Mouse (Mus musculus) thymus, postnatal 25 days (tissue): ENCODE results near the gene Thap7.
"Not testable (repeated sequence)": the region's sequence is repeated elsewhere in the genome, so short reads cannot be mapped to it uniquely, and the experiment has no call there.

ENCODE experiments used
- DNase-seq: peaks from one replicate; pipeline ENCODE4 v3.0.0; 2022

The Thap7 gene

GRCm38 (mm10) chr16:17530640-17531288 is at the start of gene Thap7:
Gene Thap7 (minus strand): TSS chr16:17531136.
- peak; percentile 98 for DNase-seq

- no peak for DNase-seq
Measured at GRCm38 (mm10) chr16:17576825-17577215, 45.9 kb upstream of the Thap7 start.

DNA sequence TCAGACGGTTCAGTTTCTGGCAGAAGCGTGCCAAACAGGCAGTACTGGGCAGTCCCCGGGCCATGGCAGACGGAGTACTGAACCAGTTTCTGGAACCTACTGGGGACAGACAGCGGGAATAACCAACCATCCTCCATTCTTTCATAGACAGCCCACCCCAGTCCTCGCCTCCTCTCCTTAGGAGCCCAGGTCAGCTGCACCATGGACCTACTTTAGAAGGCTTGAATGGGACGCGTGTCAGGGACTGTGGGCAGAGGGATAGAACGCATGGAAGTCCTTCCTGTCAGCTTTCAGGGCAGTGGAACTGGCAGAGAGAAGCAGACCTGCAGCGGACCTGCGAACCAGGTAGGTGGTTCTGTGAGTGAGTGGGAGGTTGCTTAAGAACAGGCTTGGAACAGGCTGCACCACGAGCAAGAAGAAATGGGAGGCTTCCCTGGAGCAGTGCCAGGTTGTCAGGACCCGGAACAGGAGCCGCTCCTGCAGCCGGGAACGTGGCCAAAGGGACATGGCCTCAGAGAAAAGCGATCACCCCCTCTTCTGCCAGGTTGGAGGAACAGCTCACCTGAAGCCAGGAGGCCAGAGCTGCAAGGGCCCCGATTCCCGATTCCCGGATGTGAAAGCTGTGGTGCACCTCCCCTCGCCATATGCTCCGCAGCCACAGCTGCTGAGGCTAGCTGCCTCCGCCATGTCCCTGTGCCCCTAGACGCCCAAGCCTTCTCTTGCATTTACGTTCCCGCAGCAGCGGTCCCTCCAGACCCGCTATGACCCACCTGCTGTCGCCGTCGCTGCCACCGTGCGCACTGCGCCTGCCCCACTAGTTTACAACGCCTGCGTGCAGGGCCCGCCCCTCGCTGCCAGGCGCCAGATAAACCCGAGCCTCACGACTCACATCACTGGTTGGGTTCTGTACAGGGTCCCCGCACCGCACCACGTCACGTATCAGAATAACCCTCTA is 45.2 kb upstream of the Thap7 start:
- peak; percentile 17 for DNase-seq

GRCm38 (mm10) chr16:17566186-17566585 is 35.2 kb upstream of the Thap7 start:
- no peak for DNase-seq

- no peak for DNase-seq
Measured at GRCm38 (mm10) chr16:17564771-17565170, 33.8 kb upstream of the Thap7 start.

GRCm38 (mm10) chr16:17564221-17564620 is 33.3 kb upstream of the Thap7 start:
- no peak for DNase-seq

GRCm38 (mm10) chr16:17563580-17563979 is 32.6 kb upstream of the Thap7 start:
- no peak for DNase-seq

GRCm38 (mm10) chr16:17561751-17562208 is 30.8 kb upstream of the Thap7 start, which contains the start of gene P2rx6:
Gene P2rx6 (plus strand): TSS chr16:17561885.
- no peak for DNase-seq

DNA sequence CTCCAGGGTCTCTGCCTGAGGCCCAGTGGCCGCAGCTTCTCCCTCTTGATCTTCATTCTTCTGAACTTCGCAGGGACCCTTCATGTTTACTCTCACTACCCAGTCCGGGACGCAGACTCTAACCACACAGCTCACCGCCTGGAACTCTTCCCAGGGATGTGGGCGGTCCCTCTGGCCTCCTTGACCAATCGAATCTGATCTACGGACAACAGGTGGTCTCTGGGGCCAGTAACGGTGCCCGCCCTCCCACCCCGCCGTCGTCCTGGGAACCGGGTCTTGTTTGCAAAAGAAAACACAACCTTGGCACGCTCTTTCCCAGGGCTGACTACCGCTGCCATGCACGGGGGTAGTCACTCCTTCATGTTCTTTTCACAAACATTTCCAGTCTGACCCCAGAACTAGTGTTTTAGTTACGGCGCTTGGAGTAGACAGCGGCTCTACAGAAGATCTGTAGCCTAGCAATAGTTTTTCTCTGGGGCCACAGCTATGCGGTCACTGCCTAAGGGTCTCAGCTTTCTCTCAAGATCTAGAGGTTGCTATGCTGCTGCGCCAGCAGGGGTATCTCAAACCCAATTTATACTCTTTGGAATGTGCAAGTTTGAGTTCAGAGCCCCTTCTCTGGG is 30.3 kb upstream of the Thap7 start, which contains the start of gene Lrrc74b:
TSS of gene Lrrc74b (minus strand) at position 120 of the 623 bp plus-strand sequence.
- DNase-seq = no peak

DNA sequence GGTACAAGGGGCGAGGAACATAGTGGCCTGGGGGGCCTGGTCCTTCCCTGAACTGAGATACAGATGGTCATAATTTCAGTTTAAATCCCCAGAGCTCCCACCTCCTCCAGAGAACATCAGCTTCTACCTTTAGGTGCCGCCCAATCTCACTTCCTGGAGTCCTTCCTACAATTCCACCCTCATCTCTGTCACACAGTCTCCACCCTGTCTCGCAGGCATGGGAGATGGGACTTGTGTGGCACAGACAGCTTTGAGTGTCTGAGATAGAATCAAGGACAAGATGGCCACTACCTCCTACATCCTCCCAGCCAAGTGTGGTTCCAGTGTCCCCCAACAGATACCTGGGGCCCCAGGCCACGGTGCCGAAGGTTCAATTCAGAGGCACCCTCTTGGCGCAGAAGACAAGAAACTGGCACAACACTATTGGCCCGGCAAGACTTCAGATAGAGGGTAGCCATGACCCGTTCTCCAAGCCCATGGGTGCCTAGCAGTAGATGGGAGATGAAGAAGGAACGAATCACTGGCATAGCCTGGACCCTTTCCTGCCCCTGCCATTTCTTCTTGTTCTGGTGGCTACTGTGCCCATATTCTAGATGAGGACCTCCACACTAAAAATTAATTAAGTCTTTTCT is 28.6 kb upstream of the Thap7 start:
- DNase-seq = no peak

DNA sequence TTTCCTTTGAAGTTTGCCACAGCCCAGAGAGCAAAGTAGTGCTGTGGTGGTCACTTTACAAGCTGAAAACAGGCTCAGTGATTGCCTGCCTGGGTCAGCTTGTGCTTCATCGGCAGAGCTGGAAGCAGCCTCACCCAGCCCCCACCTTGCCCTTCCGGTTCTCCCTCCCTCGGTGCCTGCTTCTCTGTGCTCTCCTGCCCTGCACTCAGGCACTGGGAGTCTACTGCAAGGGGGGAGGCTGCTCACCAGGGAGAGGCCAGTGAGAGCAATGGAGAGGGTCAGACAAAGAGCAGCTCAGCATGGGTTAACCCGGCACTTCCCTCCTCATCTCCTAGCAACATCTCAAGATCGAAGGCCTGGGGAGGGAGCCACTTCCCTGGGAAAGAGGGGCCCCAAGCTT is 27.9 kb upstream of the Thap7 start:
- DNase-seq = no peak

DNA sequence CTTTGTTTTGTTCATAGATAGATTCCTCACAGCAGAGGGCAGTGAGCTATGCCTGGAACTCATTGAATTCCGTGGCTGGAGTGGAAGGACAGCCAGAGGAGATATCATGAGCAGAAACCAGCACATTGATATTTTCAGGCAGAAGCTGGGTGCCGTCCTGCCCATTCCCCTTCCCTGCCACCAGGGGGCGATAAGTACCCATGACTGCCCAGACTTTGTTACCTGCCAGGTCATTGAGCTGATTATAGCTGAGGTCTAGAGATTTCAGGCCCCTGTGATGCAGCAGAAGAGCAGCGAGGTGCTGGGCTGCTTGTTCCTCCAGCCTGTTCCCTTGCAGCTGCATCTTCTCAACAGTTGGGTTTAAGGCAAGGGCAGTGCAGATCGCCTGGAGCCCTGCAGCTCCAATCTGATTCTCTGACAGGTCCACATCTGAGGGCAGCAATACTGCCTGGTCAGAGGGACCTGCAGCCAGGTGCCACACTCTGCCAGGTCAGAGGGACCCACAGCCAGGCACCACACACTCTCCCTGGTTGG is 27.1 kb upstream of the Thap7 start:
- peak; percentile 60 for DNase-seq

GRCm38 (mm10) chr16:17556907-17557306 is 26.0 kb upstream of the Thap7 start:
- DNase-seq = no peak

DNA sequence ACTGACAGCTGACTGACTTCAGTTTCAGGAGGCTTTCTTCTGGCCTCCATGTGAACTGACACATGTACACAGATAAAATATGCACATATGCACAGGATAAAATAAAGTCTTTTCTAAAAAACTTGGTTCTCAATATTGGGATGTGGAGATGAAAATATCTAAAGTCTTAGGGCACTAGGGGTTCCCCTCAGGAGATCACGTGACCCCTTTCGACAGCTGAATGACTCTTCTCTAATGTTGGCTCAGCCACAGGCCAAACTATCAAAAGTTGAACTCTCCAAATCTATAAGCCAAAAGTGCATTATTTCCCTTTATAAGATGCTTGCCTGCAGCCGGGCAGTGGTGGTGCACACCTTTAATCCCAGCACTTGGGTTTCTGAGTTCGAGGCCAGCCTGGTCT is 25.2 kb upstream of the Thap7 start:
- no peak for DNase-seq

DNA sequence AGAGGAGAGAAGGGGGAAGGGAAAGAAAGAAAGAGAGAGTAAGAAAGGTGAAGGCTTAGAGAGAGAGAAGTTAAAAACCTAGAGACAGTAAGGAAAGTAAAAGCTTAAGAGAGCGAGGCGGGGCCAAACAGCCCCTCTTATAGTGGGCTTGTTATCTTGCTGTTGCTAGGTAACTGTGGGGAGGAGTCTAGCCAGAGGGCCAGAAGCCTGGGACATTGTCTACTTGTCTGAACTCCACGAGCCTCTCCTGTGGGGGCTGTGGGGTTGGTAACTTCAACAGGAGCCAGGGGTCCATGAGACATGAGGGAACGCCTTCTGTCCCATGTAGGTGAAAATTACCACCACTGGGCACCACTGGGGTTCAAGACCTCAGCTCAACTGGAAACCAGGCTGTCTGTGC is 23.8 kb upstream of the Thap7 start:
- DNase-seq = not testable (repeated sequence)

DNA sequence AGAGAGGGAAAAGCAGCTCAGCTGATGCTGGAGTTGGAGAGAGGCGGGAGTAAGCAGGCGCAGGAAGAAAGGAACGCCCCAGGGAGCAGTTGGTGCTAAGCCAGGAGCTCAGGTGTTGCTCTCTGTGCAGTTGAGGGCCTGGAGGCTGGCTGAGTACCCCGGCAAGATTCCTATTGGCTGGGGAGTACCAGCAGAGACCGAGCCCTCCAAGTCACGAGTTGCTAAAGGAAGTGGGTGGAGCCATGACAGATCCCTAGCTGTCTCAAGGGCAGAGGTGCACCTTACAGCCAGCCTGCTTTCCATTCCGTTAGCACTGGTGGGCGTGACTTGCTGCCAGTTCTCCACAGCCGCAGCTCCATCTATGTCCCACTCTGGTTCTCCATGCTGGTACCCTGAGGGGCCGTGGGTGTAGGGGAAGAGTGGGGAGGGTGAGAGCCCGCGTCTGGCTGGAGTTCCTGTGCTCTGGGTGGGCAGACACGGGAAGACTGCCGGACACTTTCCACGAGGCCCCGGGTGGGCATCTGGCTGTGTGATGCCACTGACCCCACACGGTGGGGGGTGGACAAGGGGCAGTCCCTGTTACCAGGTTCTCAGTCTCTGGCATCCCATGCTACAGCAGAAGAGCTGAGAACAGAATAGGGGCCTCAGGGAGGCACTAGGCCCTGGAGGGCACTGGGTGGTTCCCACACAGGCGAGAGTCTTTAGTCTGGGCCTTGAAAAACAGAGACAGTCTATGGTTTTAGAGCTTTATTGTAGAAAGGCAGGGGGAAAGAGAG is 23.2 kb upstream of the Thap7 start:
- DNase-seq = peak; percentile 71

DNA sequence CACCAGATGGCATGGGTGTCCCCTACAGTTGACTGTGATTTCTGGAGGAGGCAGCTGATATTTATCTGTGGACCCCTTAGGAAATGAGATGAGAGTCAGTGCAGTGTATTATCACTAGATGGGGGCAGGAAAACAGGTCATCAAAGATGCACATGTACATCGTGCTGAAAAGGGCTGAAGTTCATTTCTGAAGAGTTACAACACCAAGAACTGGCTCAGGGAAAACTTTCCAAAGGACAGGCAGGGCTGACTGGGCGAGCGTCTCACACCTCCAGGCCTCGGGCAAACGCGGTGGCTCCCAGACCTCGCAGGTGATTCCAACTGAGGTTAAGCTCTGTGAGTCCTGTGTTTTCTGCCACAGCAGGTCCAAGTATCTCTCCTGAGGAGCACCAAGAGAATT is 21.9 kb upstream of the Thap7 start:
- no peak for DNase-seq

GRCm38 (mm10) chr16:17542632-17543031 is 11.7 kb upstream of the Thap7 start:
- no peak for DNase-seq

GRCm38 (mm10) chr16:17536584-17536983 is 5.6 kb upstream of the Thap7 start:
- DNase-seq = peak; percentile 41

DNA sequence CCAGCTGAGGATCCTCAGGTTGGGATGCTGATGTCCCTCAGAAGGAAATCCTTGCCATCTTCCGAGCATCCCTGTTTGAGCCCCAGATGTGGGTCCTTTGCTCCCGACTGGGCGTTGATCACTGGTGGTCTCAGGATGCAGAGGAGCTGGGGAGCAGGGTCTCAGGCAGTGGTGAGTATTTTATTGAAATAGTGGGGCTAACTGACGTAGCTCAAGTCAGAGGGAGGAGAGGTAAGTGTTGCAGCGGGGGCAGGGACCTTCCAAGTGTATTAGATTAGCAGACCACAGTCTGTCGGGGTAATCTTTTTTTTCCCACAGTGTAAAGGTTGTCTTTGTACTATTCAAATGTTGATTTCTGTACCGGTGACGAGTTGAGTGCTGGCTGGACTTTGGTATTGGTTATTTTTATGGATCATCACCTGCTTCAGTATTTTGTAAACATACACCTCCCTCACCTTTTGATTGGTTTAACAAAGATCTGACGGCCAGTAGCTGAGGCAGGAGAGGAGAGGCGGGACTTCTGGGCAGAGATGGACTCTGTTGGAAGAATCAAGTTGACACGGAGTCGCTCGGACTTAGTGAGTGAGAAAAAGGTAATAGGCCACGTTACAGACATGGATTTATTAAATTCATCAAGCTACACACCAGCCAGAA is 1.9 kb upstream of the Thap7 start:
- no peak for DNase-seq

GRCm38 (mm10) chr16:17532271-17532670 is 1.3 kb upstream of the Thap7 start:
- no peak for DNase-seq
